Mouse (Mus musculus): Measurements from ENCODE around the gene Klf12. TPM values are rescaled to one million over a fixed set of nuclear protein-coding genes. Genes with fewer than 3 reads are reported as not detected.

The Klf12 gene
- polyA plus RNA-seq, 1 experiment from 2014 or later, result 9.1 TPM

GRCm38 (mm10) chr14:99944221-99945108 is 340.0 kb downstream of the Klf12 start:
- Histone ChIP-seq H3K9ac (replicated peaks; ENCODE audit: low read length) (no peak overlapping the region), H3K27ac (ENCODE audit: low read length) (0 out of 2 replicates have a peak overlapping the region, but pooled peaks have one; percentile 3), H3K36me3 (ENCODE audit: insufficient read depth, low read length) (no peaks in the 10 kb centered on the region), H3K4me1 (ENCODE audit: insufficient read depth, low read length) (peaks cover 20% of the 10 kb centered on the region), H3K4me2 (replicated peaks; ENCODE audit: low read depth, low read length) (no peak overlapping the region), H3K9me3 (ENCODE audit: low read length) (no peaks in the 10 kb centered on the region), H3K4me3 (ENCODE audit: low read length) (no peak overlapping the region), H3K27me3 (ENCODE audit: insufficient read depth, low read length) (no peaks in the 10 kb centered on the region)
- ATAC-seq (ENCODE audit: low FRiP score, low TSS enrichment), result peak; percentile 60; the same call in 1 of the 2 replicates
- WGBS, result 69% methylated on average over 17 of the region's 17 CpGs

- no peaks in the 10 kb centered on the region for H3K9me3 ChIP-seq (ENCODE audit: low read length)
- no peaks in the 10 kb centered on the region for H3K27me3 ChIP-seq (ENCODE audit: insufficient read depth, low read length)
- peak overlapping the region; percentile 69 for H3K27ac ChIP-seq (ENCODE audit: low read length)
- no peak overlapping the region for H3K4me3 ChIP-seq (ENCODE audit: low read length)
- WGBS, result 16% methylated on average over 8 of the region's 8 CpGs
- peak overlapping the region; percentile 4 for H3K4me2 ChIP-seq (replicated peaks; ENCODE audit: low read depth, low read length)
- peaks cover 20% of the 10 kb centered on the region for H3K4me1 ChIP-seq (ENCODE audit: insufficient read depth, low read length)
- peak; percentile 95 for ATAC-seq (ENCODE audit: low FRiP score, low TSS enrichment)
- H3K36me3 ChIP-seq (ENCODE audit: insufficient read depth, low read length), result no peaks in the 10 kb centered on the region
- H3K9ac ChIP-seq (replicated peaks; ENCODE audit: low read length), result 0 out of 2 replicates have a peak overlapping the region, but pooled peaks have one; percentile 22
Observed at GRCm38 (mm10) chr14:99943156-99943555, 341.3 kb downstream of the Klf12 start.

DNA sequence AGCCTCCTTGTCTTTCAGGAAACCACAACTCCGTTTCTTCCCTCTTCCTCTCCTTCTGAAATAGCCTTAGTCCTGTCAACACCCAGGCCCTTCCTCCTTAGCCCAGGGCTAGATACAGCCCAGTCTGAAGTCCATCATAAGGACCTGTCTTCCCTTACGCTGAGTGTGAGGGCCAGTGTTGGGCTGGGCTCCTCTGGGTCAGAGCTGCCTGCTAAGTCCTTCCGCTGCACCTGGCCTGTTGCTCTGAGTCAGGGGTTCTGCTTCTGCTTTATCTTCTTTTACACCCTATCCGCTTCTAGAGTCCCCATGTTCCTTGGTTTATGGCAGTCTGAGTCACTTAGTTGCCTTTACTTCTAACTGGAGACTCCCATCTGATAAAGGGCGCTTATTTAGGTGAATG is 351.0 kb downstream of the Klf12 start:
- Histone ChIP-seq H3K36me3 (ENCODE audit: insufficient read depth, low read length) (no peaks in the 10 kb centered on the region), H3K4me1 (ENCODE audit: insufficient read depth, low read length) (no peaks in the 10 kb centered on the region), H3K4me2 (replicated peaks; ENCODE audit: low read depth, low read length) (no peak overlapping the region), H3K9ac (replicated peaks; ENCODE audit: low read length) (no peak overlapping the region), H3K4me3 (ENCODE audit: low read length) (no peak overlapping the region), H3K9me3 (ENCODE audit: low read length) (no peaks in the 10 kb centered on the region), H3K27ac (ENCODE audit: low read length) (no peak overlapping the region), H3K27me3 (ENCODE audit: insufficient read depth, low read length) (no peaks in the 10 kb centered on the region)
- 74% methylated on average over 5 of the region's 5 CpGs for WGBS
- no peak for ATAC-seq (ENCODE audit: low FRiP score, low TSS enrichment)

DNA sequence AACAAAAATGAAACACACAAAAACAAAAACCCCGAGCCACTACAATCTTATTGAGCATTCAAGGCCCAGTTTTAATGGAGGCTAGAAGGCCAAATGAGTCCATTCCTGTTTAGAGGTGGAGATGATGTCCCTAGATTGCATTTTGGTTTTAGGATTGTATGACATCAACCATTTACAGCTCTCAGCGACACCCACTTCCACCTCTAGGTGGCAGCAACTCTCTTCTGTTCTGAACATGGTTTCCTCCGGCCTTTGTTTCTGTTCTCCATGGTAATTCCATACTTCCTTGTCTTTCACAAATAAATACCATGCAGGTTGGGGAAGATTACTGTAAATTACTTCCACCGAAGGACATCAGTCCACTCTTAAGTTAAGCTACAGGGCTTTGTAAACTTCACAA is 352.6 kb downstream of the Klf12 start:
- H3K4me2 ChIP-seq (replicated peaks; ENCODE audit: low read depth, low read length), result no peak overlapping the region
- peak; percentile 67; the same call in 1 of the 2 replicates for ATAC-seq (ENCODE audit: low FRiP score, low TSS enrichment)
- no peaks in the 10 kb centered on the region for H3K36me3 ChIP-seq (ENCODE audit: insufficient read depth, low read length)
- no peaks in the 10 kb centered on the region for H3K9me3 ChIP-seq (ENCODE audit: low read length)
- no peak overlapping the region for H3K4me3 ChIP-seq (ENCODE audit: low read length)
- H3K9ac ChIP-seq (replicated peaks; ENCODE audit: low read length), result no peak overlapping the region
- 7% methylated on average over 4 of the region's 4 CpGs for WGBS
- H3K27me3 ChIP-seq (ENCODE audit: insufficient read depth, low read length), result no peaks in the 10 kb centered on the region
- no peaks in the 10 kb centered on the region for H3K4me1 ChIP-seq (ENCODE audit: insufficient read depth, low read length)
- H3K27ac ChIP-seq (ENCODE audit: low read length), result no peak overlapping the region

GRCm38 (mm10) chr14:99911912-99912311 is 372.6 kb downstream of the Klf12 start:
- H3K9ac ChIP-seq (replicated peaks; ENCODE audit: low read length), result no peak overlapping the region
- no peaks in the 10 kb centered on the region for H3K4me1 ChIP-seq (ENCODE audit: insufficient read depth, low read length)
- H3K4me3 ChIP-seq (ENCODE audit: low read length), result no peak overlapping the region
- no peak overlapping the region for H3K4me2 ChIP-seq (replicated peaks; ENCODE audit: low read depth, low read length)
- no peaks in the 10 kb centered on the region for H3K27me3 ChIP-seq (ENCODE audit: insufficient read depth, low read length)
- H3K27ac ChIP-seq (ENCODE audit: low read length), result no peak overlapping the region
- ATAC-seq (ENCODE audit: low FRiP score, low TSS enrichment), result no peak
- 22% methylated on average over 3 of the region's 3 CpGs for WGBS
- H3K36me3 ChIP-seq (ENCODE audit: insufficient read depth, low read length), result no peaks in the 10 kb centered on the region
- no peaks in the 10 kb centered on the region for H3K9me3 ChIP-seq (ENCODE audit: low read length)

- H3K36me3 ChIP-seq (ENCODE audit: insufficient read depth, low read length), result no peaks in the 10 kb centered on the region
- no peak overlapping the region for H3K4me2 ChIP-seq (replicated peaks; ENCODE audit: low read depth, low read length)
- H3K4me3 ChIP-seq (ENCODE audit: low read length), result no peak overlapping the region
- H3K9ac ChIP-seq (replicated peaks; ENCODE audit: low read length), result no peak overlapping the region
- H3K27me3 ChIP-seq (ENCODE audit: insufficient read depth, low read length), result no peaks in the 10 kb centered on the region
- no peaks in the 10 kb centered on the region for H3K4me1 ChIP-seq (ENCODE audit: insufficient read depth, low read length)
- H3K9me3 ChIP-seq (ENCODE audit: low read length), result no peaks in the 10 kb centered on the region
- WGBS, result 70% methylated on average over 3 of the region's 5 CpGs
- no peak overlapping the region for H3K27ac ChIP-seq (ENCODE audit: low read length)
- ATAC-seq (ENCODE audit: low FRiP score, low TSS enrichment), result no peak
Observed at GRCm38 (mm10) chr14:99910876-99911275, 373.6 kb downstream of the Klf12 start.

GRCm38 (mm10) chr14:99900902-99901301 is 383.6 kb downstream of the Klf12 start:
- Histone ChIP-seq H3K4me2 (replicated peaks; ENCODE audit: low read depth, low read length) (no peak overlapping the region), H3K27ac (ENCODE audit: low read length) (no peak overlapping the region), H3K9me3 (ENCODE audit: low read length) (no peaks in the 10 kb centered on the region), H3K4me1 (ENCODE audit: insufficient read depth, low read length) (no peaks in the 10 kb centered on the region), H3K36me3 (ENCODE audit: insufficient read depth, low read length) (no peaks in the 10 kb centered on the region), H3K9ac (replicated peaks; ENCODE audit: low read length) (no peak overlapping the region), H3K27me3 (ENCODE audit: insufficient read depth, low read length) (no peaks in the 10 kb centered on the region), H3K4me3 (ENCODE audit: low read length) (no peak overlapping the region)
- no peak for ATAC-seq (ENCODE audit: low FRiP score, low TSS enrichment)
- 93% methylated on average over 3 of the region's 3 CpGs for WGBS

DNA sequence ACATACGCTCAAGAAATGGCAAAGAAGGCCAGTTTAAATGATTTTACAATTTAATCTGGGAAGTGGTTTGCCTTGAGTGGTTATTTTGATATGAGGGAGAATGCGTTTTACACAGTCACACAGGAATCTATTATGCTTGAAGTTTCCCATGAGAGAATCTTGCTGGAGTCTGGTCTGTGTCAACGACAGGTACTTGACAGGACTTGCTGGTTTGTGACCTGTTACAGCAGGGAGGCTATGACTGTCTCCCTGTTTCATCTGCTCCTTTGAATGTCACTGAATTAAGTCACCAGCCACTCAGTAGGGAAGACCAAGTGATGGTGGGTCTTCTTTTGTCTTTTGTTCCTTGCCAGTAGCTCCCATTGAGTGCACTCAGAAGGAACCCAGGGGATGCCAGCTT is 385.6 kb downstream of the Klf12 start:
- no peak overlapping the region for H3K9ac ChIP-seq (replicated peaks; ENCODE audit: low read length)
- H3K9me3 ChIP-seq (ENCODE audit: low read length), result no peaks in the 10 kb centered on the region
- H3K4me2 ChIP-seq (replicated peaks; ENCODE audit: low read depth, low read length), result no peak overlapping the region
- ATAC-seq (ENCODE audit: low FRiP score, low TSS enrichment), result no peak
- H3K4me3 ChIP-seq (ENCODE audit: low read length), result no peak overlapping the region
- no peak overlapping the region for H3K27ac ChIP-seq (ENCODE audit: low read length)
- WGBS, result 77% methylated on average over 3 of the region's 3 CpGs
- no peaks in the 10 kb centered on the region for H3K27me3 ChIP-seq (ENCODE audit: insufficient read depth, low read length)
- H3K4me1 ChIP-seq (ENCODE audit: insufficient read depth, low read length), result 0 out of 2 replicates have a peak, but pooled peaks cover 4% of the 10 kb centered on the region
- H3K36me3 ChIP-seq (ENCODE audit: insufficient read depth, low read length), result no peaks in the 10 kb centered on the region

DNA sequence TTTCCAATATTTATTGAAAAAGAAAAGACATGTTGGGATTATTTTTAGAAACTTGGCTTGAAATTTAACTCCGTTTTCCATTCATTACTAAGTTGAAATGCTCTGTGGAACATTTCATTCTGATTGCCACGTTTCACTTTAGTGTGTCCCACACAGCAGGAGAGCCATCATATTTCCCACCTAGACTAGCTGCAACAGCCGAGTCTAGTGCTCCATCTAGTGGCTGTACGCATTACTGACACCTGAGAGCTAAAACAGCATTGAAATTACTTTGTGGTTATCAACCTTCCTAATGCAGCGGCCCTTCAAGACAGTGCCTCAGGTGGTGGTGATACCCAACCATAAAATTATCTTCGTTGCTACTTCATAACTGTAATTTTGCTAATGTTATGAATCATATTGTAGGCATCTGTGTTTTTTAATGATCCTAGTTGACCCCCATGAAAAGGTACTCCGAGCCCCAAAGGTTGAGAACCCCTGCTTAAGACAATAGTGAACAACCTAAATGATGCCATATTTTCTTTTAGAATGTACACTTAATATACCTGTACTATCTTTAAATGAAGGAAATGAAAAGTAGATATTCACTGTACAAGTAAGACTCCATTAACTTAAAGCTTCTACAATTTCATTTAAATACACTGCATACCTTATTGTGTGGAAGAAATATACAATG is 389.6 kb downstream of the Klf12 start:
- Histone ChIP-seq H3K4me2 (replicated peaks; ENCODE audit: low read depth, low read length) (no peak overlapping the region), H3K27me3 (ENCODE audit: insufficient read depth, low read length) (no peaks in the 10 kb centered on the region)

More for the DNA sequence above, 389.6 kb downstream of the Klf12 start:
- Histone ChIP-seq H3K9ac (replicated peaks; ENCODE audit: low read length) (no peak overlapping the region), H3K9me3 (ENCODE audit: low read length) (no peaks in the 10 kb centered on the region), H3K4me1 (ENCODE audit: insufficient read depth, low read length) (0 out of 2 replicates have a peak, but pooled peaks cover 4% of the 10 kb centered on the region), H3K36me3 (ENCODE audit: insufficient read depth, low read length) (no peaks in the 10 kb centered on the region), H3K4me3 (ENCODE audit: low read length) (no peak overlapping the region), H3K27ac (ENCODE audit: low read length) (no peak overlapping the region)
- 19% methylated on average over 7 of the region's 7 CpGs for WGBS
- peak; percentile 82; the same call in 1 of the 2 replicates for ATAC-seq (ENCODE audit: low FRiP score, low TSS enrichment)

Measured in kidney, embryonic 16.5 days (tissue).